Mouse (Mus musculus) stomach, postnatal 0 days (tissue): Measurements from ENCODE around the gene Tnrc6b. TPM values are rescaled to one million over a fixed set of nuclear protein-coding genes. Genes with fewer than 3 reads are reported as not detected.
A peak's percentile ranks its signal among the peaks of the same experiment; 100 is the strongest.

Source experiments
- ATAC-seq: fragments of 200-750 bp; cut with Nextera tagmentation; 2 replicates; pipeline ENCODE4 v1.8.0; 2017; ENCODE audit not compliant: low FRiP score, low TSS enrichment
- DNase-seq: peaks from one replicate; pipeline ENCODE4 v3.0.0-alpha.2; 2016; ENCODE audit warnings: low spot score
- H3K27ac ChIP-seq: fragments of 300-500 bp; sonication (generic); replicated peaks from 2 replicates; pipeline ENCODE4 v1.5.1; 2014; ENCODE audit warnings: mild to moderate bottlenecking, control low read depth
- H3K27me3 ChIP-seq: fragments of 300-500 bp; sonication (generic); 2 replicates; pipeline ENCODE4 v1.6.1; 2014; ENCODE audit warnings: low read length; ENCODE audit not compliant: control insufficient read depth, insufficient read depth
- H3K36me3 ChIP-seq: fragments of 300-500 bp; sonication (generic); 2 replicates; pipeline ENCODE4 v1.6.1; 2014; ENCODE audit warnings: low read length, mixed read lengths; ENCODE audit not compliant: control insufficient read depth, insufficient read depth
- H3K4me1 ChIP-seq: fragments of 300-500 bp; sonication (generic); replicated peaks from 2 replicates; pipeline ENCODE4 v1.6.1; 2014; ENCODE audit warnings: antibody characterized with exemption; ENCODE audit not compliant: control insufficient read depth, insufficient read depth
- H3K4me2 ChIP-seq: fragments of 300-500 bp; sonication (generic); replicated peaks from 2 replicates; pipeline ENCODE4 v1.6.1; 2014; ENCODE audit warnings: low read depth, mild to moderate bottlenecking, control low read depth, moderate library complexity
- H3K4me3 ChIP-seq: fragments of 300-500 bp; sonication (generic); 2 replicates; pipeline ENCODE4 v1.5.1; 2014; ENCODE audit warnings: low read depth, low read length, control low read depth
- H3K9ac ChIP-seq: fragments of 300-500 bp; sonication (generic); 2 replicates; pipeline ENCODE4 v1.6.1; 2014; ENCODE audit warnings: mild to moderate bottlenecking, low read length, control low read depth, mixed read lengths
- H3K9me3 ChIP-seq: fragments of 300-500 bp; sonication (generic); 2 replicates; pipeline ENCODE4 v1.6.1; 2016; ENCODE audit warnings: low read length; ENCODE audit not compliant: control insufficient read depth
- CTCF ChIP-seq: IDR thresholded peaks from 2 replicates; pipeline ENCODE4 v1.5.1; 2016; ENCODE audit warnings: antibody characterized with exemption, low read depth, mild to moderate bottlenecking, moderate library complexity
- EP300 ChIP-seq: optimal IDR thresholded peaks from 2 replicates; pipeline ENCODE3; 2016; ENCODE audit warnings: antibody characterized with exemption
- WGBS: fragments of 180-500 bp; shearing (Covaris S2); extraction: QIAGEN DNeasy Blood & Tissue Kit; methylation state at CpG from one replicate; pipeline ENCODE4 v1.1.7; 2014; 5-methylcytosine and 5-hydroxymethylcytosine counted together
- polyA plus RNA-seq: library from polyadenylated mRNA; unstranded; fragments of >200 nt; fragmentation: Nextera tagmentation; extraction: Ambion mirVana; gene quantifications from 2 replicates; pipeline ENCODE4 v1.2.1, GENCODE M21; 2015

Tnrc6b gene
- polyA plus RNA-seq, 1 experiment from 2014 or later = 8.5 TPM

DNA sequence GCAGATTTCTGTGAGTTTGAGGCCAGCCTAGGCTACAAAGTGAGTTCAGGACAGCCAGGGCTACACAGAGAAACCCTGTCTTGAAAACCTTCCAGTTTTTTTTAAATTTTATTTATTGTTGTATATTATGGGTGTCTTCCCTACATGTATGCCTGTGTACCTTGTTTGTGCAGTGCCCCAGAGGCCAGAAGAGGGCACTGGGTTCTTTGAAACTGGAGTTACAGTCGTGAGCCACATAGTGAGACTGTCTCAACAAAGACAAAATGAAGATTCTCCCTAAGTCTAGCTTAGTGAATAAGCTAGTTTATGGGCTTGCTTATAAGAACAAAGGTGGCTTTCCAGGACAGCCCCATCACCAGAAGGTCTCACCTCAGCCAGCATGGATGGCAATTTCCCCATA, 25.4 kb downstream of the Tnrc6b start:
- DNase-seq = no peak
- Histone ChIP-seq H3K27me3 (no peaks in the 10 kb centered on the region), H3K4me2 (no peak overlapping the region), H3K9me3 (no peaks in the 10 kb centered on the region), H3K4me1 (no peaks in the 10 kb centered on the region), H3K36me3 (no peaks in the 10 kb centered on the region), H3K4me3 (no peak overlapping the region), H3K27ac (no peak overlapping the region), H3K9ac (no peak overlapping the region)
- ATAC-seq = no peak
- 67% methylated on average over 1 of the region's 1 CpGs for WGBS
- TF ChIP-seq EP300 (no peak), CTCF (peak; percentile 44)

DNA sequence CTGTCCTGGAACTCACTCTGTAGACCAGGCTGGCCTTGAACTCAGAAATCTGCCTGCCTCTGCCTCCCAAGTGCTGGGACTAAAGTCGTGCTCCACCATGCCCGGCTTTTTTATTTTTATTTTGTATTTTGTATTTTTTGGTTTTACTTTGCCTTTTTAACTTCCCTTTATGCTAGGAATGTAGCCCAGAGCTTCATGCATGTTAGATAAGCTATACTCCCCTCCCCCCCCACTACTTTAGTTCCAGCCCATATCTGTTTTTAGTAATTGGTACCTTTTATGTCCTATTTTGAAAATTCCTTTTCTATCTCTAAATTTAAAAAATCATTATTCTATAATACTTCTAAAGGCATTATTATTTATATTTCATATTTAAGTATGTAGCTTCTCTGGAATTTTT, 27.1 kb downstream of the Tnrc6b start:
- H3K9ac ChIP-seq = no peak overlapping the region
- H3K27me3 ChIP-seq = no peaks in the 10 kb centered on the region
- ATAC-seq = no peak
- no peaks in the 10 kb centered on the region for H3K36me3 ChIP-seq
- TF ChIP-seq CTCF (no peak), EP300 (no peak)
- no peak overlapping the region for H3K27ac ChIP-seq
- H3K9me3 ChIP-seq = no peaks in the 10 kb centered on the region
- H3K4me2 ChIP-seq = no peak overlapping the region
- DNase-seq = no peak
- WGBS = 90% methylated on average over 2 of the region's 2 CpGs
- no peaks in the 10 kb centered on the region for H3K4me1 ChIP-seq
- H3K4me3 ChIP-seq = no peak overlapping the region

DNA sequence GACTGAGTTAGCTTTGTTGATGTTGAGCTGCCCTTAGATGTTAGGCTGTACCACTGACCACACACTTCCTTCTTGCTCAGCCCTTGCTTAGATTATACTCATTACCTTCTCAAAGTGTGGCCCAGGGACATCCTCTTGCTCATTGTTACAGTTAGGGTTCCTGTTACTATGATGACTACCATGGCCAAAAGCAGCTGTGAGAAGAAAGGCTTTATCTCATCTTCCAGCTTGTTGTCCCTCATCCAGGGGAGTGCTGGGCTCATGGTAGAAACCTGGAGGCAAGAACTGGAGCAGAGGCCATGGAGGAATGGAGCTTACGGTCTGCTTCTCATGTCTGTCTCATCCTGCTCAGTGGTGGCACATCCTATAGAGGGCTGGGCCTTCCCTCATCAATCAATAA, 28.9 kb downstream of the Tnrc6b start:
- H3K4me1 ChIP-seq = no peaks in the 10 kb centered on the region
- no peak for ATAC-seq
- no peaks in the 10 kb centered on the region for H3K9me3 ChIP-seq
- peak overlapping the region; percentile 53; the same call in 1 of the 2 replicates for H3K27ac ChIP-seq
- no peak overlapping the region for H3K4me3 ChIP-seq
- 94% methylated on average over 1 of the region's 1 CpGs for WGBS
- H3K36me3 ChIP-seq = no peaks in the 10 kb centered on the region
- H3K27me3 ChIP-seq = no peaks in the 10 kb centered on the region
- no peak overlapping the region for H3K9ac ChIP-seq
- H3K4me2 ChIP-seq = no peak overlapping the region
- TF ChIP-seq CTCF = no peak
- TF ChIP-seq EP300 = no peak
- no peak for DNase-seq

DNA sequence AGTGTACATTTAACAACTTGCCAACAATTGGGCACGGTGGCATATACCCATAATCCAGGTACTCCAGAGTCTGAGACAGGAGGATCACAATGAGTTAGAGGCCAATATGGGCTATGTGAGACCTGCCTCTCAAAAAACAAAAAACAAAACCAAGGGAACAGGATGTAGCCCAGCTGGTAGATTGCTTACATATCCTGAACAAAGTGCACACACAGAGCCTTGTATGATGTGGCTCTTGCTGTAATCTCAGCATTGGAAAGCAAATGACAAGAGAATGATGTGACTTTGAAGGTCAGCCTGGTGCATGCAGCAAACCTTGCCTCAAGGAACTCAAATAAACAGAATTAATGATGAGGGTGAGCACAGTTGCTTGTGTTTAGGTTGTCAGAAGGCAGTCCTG, 30.7 kb downstream of the Tnrc6b start:
- Histone ChIP-seq H3K4me2 (no peak overlapping the region), H3K27me3 (no peaks in the 10 kb centered on the region), H3K9ac (no peak overlapping the region), H3K36me3 (no peaks in the 10 kb centered on the region), H3K9me3 (no peaks in the 10 kb centered on the region), H3K27ac (no peak overlapping the region), H3K4me3 (no peak overlapping the region), H3K4me1 (no peaks in the 10 kb centered on the region)
- TF ChIP-seq CTCF (no peak), EP300 (no peak)
- ATAC-seq = no peak
- WGBS = 59% methylated on average over 1 of the region's 1 CpGs
- DNase-seq = no peak

DNA sequence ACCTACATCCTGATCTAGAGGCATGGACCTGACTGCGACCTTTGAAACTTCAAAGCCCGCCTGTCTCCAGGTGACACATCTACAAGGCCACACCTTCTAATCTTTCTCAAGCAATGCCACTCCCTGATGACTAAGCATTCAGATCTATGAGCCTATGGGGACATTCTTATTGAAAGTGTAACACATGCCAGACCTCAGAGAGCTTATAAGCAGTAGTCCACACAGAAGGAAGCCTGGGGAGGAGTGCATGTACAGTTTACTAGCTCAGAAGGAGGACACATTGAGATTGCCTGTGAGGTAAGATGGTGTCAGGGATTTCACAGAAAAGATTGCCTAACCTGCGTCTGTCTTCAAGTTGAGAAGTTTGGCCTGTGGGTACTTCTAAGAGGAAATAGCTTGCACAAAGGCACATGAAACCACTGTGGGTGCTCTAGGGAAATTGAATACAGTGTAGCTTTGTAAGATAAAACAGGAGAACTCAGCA, 31.9 kb downstream of the Tnrc6b start:
- Histone ChIP-seq H3K36me3 (no peaks in the 10 kb centered on the region), H3K4me3 (no peak overlapping the region), H3K27me3 (no peaks in the 10 kb centered on the region), H3K4me1 (no peaks in the 10 kb centered on the region), H3K9ac (no peak overlapping the region), H3K4me2 (no peak overlapping the region), H3K9me3 (no peaks in the 10 kb centered on the region), H3K27ac (peak overlapping the region; percentile 58; the same call in 1 of the 2 replicates)
- peak; percentile 95 for ATAC-seq
- WGBS = 63% methylated on average over 3 of the region's 3 CpGs
- DNase-seq = peak; percentile 66
- TF ChIP-seq EP300 = no peak
- no peak for TF ChIP-seq CTCF

DNA sequence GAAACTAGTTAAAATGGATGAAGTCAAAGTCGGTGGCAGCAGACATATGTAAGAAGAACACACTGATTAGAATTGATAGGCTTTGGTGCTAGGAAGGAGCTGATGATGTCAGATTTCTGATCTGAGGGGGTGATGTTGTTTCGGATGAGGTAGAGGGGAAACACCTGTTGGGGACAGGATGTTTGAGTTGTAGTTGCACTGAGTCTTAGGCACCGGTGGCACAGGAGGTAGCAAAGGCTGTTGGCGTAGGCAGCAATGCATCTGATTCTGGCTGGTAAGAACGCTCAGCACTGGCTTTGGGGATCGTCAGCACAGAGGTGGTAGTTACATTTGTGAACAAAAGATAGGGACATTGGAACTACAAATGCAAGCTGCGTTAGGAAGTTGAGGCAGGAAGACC, 32.5 kb downstream of the Tnrc6b start:
- DNase-seq (no peak), ATAC-seq (no peak)
- no peaks in the 10 kb centered on the region for H3K36me3 ChIP-seq
- 85% methylated on average over 7 of the region's 7 CpGs for WGBS
- no peaks in the 10 kb centered on the region for H3K9me3 ChIP-seq
- no peak overlapping the region for H3K9ac ChIP-seq
- H3K27me3 ChIP-seq = no peaks in the 10 kb centered on the region
- H3K4me1 ChIP-seq = no peaks in the 10 kb centered on the region
- H3K4me3 ChIP-seq = no peak overlapping the region
- peak overlapping the region; percentile 58; the same call in 1 of the 2 replicates for H3K27ac ChIP-seq
- TF ChIP-seq EP300 (no peak), CTCF (no peak)
- no peak overlapping the region for H3K4me2 ChIP-seq
